Mouse (Mus musculus) T-helper 17 cell (primary cell): ENCODE results near the gene Gm49342.
"Not testable (repeated sequence)": the region's sequence is repeated elsewhere in the genome, so short reads cannot be mapped to it uniquely, and the experiment has no call there.

ENCODE experiments used
- in situ Hi-C, 2 experiments: fragments of 300-600 bp; cut with MboI, MseI; formaldehyde crosslinking; loops; 1 replicate in 1 of 2; 2 replicates in 1 of 2; pipeline ENCODE4 v1.15.1; 2025; ENCODE audit warnings: high pct_unique_total_duplicates in 2 of 2

Gene Gm49342

GRCm38 (mm10) chr14:50943932-50944667 lies at the start of gene Gm49342:
Gene Gm49342, plus strand, starts transcription at chr14:50944517.
- in situ Hi-C loops: loop anchor here in 1 of 2 experiments (25.0 kb wide), 1 partner anchor 132 kb away; the partner anchor contains the start of genes Ccnb1ip1 and Parp2

DNA sequence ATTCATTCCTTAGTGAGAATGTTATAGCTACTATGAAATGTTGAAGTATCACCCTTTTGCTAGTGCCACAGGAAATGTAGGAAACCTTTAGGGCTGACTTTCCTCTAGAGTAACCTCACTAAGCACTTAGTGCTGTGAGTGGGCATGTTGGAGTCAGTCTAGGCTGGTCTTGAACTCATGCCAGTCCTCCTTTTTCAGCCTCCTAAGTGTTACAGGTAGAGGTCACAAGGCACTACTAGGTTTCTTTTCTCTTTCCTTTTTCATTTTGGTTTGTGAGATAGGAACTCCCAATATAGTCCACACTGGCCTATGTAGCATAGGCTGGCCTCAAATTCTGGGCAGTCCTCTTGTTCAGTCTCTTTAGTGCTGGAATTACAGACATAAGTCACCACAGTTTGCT lies 48.9 kb upstream of the Gm49342 start:
- in situ Hi-C loops: no loop called here

GRCm38 (mm10) chr14:50895985-50896746 lies 48.2 kb upstream of the Gm49342 start:
- in situ Hi-C loops: no loop called here

- in situ Hi-C loops: no loop called here
Observed at GRCm38 (mm10) chr14:50896747-50897373, 47.5 kb upstream of the Gm49342 start.

- in situ Hi-C loops: no loop called here
Observed at GRCm38 (mm10) chr14:50897374-50897765, 46.9 kb upstream of the Gm49342 start, which contains the start of gene Klhl33. Gene Klhl33, minus strand, starts transcription at chr14:50897507.

DNA sequence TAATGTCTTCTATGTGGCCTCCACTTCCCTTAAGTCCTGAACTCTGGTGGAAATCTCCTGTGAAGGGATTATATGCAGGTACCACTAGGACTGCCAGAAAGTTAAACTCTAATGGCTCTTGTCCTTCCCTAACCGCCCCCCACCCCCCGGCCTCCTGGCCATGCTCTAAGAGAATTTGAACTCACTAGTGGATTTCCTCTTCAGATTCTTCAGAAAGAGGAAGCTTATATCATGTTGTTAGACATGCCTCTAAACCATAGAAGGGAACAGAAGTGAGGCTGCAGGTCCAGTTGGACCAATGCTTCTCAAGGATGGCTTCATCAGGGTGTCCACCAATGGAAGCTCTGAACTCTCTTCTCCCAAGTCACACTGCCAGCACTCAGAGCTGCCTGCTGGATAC lies 46.3 kb upstream of the Gm49342 start:
- in situ Hi-C loops: not testable (repeated sequence)

DNA sequence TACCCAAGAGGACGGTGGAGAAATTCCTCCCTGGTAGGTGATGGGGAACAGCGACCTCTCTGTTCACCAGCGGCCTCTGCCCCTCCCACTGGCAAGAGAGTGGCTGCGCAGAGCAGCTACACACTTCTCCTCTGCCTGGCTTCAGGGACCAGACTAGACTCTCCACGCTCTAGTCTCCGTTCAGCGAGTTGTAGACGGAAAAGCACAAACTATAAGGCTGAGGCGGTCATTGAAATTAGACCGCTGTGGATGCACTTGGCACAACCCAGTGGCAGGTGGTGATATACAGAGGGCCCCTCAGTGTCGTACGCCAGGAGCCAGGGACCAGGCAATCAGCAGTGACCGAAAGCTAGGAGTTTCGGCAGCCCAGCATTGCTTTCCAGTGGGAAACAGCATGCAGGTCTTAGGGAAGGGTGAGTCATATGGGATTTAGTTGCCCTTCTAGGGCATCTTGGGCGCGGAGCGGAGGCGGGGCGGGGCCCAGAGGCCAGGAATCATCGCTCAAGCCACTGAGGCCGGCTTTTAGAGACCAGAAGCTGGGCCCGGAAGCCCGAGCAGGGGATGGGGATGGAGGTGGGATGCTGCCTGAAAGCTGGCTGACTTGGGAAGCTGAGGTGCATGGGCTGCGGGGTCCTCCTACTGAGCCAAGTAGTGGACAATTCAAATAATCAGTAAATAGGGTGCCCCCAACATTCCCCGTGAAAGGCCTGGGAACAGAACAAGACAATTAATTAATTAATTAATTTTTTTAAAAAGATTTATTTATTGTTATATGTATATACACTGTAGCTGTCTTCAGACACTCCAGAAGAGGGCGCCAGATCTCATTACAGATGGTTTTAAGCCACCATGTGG lies 40.1 kb upstream of the Gm49342 start:
- in situ Hi-C loops: loop anchor here in 1 of 2 experiments (10.0 kb wide), 1 partner anchor 601 kb away; no protein-coding TSS in a partner anchor

DNA sequence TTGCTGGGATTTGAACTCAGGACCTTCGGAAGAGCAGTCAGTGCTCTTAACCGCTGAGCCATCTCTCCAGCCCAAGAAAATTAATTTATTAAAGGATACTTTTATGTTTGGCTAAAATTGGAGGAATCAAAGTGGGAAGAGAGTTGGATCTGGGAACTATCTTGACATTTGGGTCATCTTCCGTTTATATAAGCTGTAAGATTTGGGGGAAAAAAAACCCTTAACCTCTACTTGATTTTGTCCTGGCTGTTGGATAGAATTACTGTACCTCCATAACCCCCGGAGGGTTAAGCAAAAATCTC lies 39.5 kb upstream of the Gm49342 start:
- in situ Hi-C loops: loop anchor here in 1 of 2 experiments (10.0 kb wide), 1 partner anchor 600 kb away; no protein-coding TSS in a partner anchor

- in situ Hi-C loops: loop anchor here in 1 of 2 experiments (10.0 kb wide), 1 partner anchor 599 kb away; no protein-coding TSS in a partner anchor
Observed at GRCm38 (mm10) chr14:50905327-50905726, 39.0 kb upstream of the Gm49342 start.

DNA sequence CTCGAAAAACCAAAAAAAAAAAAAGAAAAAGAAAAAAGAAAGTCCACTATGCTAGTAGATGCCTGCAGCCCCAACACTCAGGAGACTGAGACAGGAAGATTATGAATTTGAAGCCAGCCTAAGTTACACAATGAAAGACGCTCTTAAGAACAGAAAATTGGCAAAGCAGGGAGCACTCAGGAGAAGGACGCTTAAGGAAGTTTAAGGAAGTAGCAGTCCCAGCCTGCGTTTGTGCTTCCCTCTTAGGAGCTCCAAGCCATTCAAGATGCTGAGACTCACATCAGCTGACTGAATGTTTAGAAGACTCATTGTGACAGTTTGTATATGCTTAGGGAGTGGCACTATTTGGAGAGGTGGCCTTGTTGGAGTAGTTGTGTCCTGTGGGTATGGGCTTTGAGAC lies 36.2 kb upstream of the Gm49342 start:
- in situ Hi-C loops: loop anchor here in 1 of 2 experiments (10.0 kb wide), 1 partner anchor 597 kb away; no protein-coding TSS in a partner anchor

DNA sequence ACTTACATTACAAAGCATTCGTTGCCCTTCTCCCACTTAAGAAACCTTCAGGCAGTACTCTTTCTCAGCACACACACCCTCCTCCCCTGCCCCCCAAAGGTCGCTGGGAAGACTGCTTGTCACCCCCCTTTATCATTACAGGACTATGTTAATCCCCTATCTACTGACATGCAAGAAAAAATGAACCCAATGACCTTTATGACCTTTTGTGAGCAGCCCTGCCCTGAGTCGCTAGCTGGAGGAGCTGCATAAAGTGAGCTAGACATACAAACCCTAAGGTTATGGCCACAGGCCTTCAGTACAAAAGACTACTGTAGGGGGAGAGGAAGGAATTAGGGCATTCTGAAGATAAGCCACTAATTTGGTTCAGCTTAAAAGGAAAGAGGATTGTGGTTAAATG lies 33.0 kb upstream of the Gm49342 start:
- in situ Hi-C loops: no loop called here

- in situ Hi-C loops: not testable (repeated sequence)
Observed at GRCm38 (mm10) chr14:50923437-50923836, 20.9 kb upstream of the Gm49342 start.

GRCm38 (mm10) chr14:50924281-50925064 lies 19.8 kb upstream of the Gm49342 start, which contains the start of the genes Osgep and Apex1:
Gene Osgep, minus strand, starts transcription at chr14:50924893.
Gene Apex1, plus strand, starts transcription at chr14:50924968.
- in situ Hi-C loops: loop anchor here (5.0 to 25.0 kb wide), 2 partner anchors 112 to 143 kb away; partner anchors contain the start of genes Ccnb1ip1 (in 1 of the 2) and Parp2 (in 1 of the 2)

- in situ Hi-C loops: loop anchor here (5.0 to 25.0 kb wide), 2 partner anchors 113 to 142 kb away; partner anchors contain the start of genes Ccnb1ip1 (in 1 of the 2) and Parp2 (in 1 of the 2)
Observed at GRCm38 (mm10) chr14:50925111-50925920, 19.0 kb upstream of the Gm49342 start.

GRCm38 (mm10) chr14:50927366-50927765 lies 17.0 kb upstream of the Gm49342 start:
- in situ Hi-C loops: loop anchor here (5.0 to 25.0 kb wide), 2 partner anchors 115 to 140 kb away; partner anchors contain the start of genes Ccnb1ip1 (in 1 of the 2) and Parp2 (in 1 of the 2)

DNA sequence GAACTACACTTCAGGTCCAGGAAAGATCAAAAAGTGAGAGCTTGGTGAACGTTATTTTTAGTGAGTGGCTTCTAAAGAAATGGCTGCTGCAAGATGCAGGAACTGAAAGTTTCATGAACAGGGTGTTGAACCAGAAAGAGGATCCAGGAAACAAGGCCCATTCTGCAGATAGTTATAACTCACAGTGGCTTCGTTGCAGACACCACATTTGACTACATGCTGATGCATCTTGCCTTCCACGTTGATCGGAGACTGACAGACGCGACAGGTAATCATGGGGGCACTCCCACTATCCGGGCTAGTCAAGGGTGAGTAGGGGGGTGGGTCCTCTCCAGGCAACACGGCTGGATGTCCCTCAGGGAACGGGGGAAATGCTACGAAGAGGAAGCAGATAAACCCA lies 14.4 kb upstream of the Gm49342 start:
- in situ Hi-C loops: loop anchor here (5.0 to 25.0 kb wide), 2 partner anchors 118 to 137 kb away; partner anchors contain the start of genes Ccnb1ip1 (in 1 of the 2) and Parp2 (in 1 of the 2)

DNA sequence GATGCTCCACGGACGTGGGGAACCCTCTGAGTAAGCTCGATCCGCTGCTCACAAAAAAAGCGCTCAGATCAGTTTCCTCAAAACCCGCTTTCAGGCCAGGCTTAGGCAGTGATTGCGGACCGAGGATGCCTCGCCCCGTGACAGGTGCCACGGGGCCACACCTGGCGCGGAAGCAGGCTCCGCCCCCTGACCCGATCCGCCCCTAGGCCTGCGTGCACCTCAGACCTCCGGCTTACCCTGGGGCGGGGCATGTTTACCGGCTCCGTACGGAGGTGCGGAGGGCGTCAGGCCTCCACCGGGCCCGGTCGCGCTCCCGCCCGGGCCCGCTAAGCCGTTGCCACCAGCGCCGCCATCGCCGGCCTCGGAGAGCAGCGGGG lies 14.0 kb upstream of the Gm49342 start:
- in situ Hi-C loops: loop anchor here in 1 of 2 experiments (25.0 kb wide), 1 partner anchor 118 kb away; the partner anchor contains the start of genes Ccnb1ip1 and Parp2

DNA sequence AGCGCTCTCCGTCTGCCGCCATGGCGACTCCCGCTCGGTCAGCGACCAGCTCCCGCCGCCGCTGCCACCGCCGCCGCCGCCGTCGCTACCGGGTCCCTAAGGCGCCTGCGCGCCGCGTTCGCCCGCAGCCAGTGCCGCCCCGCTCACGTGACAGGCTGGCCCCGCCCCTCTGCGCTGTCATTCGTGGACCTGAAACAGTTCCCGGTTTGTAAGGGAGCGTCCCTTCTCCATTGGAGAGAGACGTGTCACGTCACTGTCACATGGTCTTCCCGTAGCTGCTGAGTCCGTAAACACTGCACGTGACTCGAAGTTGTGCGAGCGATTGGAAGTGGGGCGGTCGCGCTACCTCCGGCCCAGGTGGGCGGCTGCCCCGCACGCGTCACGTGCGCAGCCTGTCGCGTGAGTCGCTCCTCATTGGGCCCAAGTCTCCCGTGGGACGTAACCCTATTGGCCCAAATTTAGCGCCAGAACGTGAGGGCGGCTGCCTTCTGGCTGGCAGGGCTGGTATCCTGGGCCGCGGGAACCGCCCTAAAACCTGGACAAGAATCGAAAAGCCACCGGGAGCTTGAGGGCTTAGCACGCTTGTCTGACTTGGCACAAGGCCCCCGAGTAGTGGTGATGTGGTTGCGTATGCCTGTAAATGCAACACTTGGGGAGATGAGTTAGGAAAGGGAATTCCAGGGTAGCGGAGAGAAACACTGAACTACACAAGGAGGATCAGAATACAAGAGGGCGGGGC lies 13.4 kb upstream of the Gm49342 start, which contains the start of the genes Pip4p1 and Pnp:
Gene Pip4p1 (minus strand): TSS at position 103 of the 739 bp plus-strand sequence.
Gene Pnp (plus strand): TSS at position 329 of the 739 bp plus-strand sequence.
- in situ Hi-C loops: loop anchor here in 1 of 2 experiments (25.0 kb wide), 1 partner anchor 119 kb away; the partner anchor contains the start of genes Ccnb1ip1 and Parp2
